Mouse (Mus musculus) kidney, adult 2 months (tissue): Measurements from ENCODE around the gene Olfr732.

Experiments used
- CTCF ChIP-seq: fragments of 200-500 bp; conservative IDR thresholded peaks from 2 replicates; pipeline ENCODE4 v1.5.1; 2011; ENCODE audit warnings: low read depth, mild to moderate bottlenecking, control low read depth, low read length, moderate library complexity, mixed read lengths; ENCODE audit not compliant: insufficient read depth, insufficient read length
- POLR2A ChIP-seq: fragments of 200-500 bp; IDR thresholded peaks from one replicate; pipeline ENCODE4 v1.6.1; 2011; ENCODE audit warnings: low read depth, low read length, control low read depth

GRCm38 (mm10) chr14:50284106-50284505, at the start of gene Olfr732:
- TF ChIP-seq CTCF, result no peak
- TF ChIP-seq POLR2A, result no peak
